Mouse (Mus musculus): ENCODE measurements around the gene Gm28510. TPM values are rescaled to one million over a fixed set of nuclear protein-coding genes. Genes with fewer than 3 reads are reported as not detected.
"Not testable (repeated sequence)": the region's sequence is repeated elsewhere in the genome, so short reads cannot be mapped to it uniquely, and the experiment has no call there.

Gene Gm28510
- total RNA-seq (2021), result not detected

GRCm38 (mm10) chrY:10412437-10412836 is at the start of gene Gm28510:
Gene Gm28510 (plus strand): TSS chrY:10412737.
- intact Hi-C loops (cut with DNase I); DNase-seq (ENCODE audit: extremely low spot score in 1 of 2, low spot score in 2 of 2): not testable (repeated sequence)

Other genes with a start within 250 kb of the Gm28510 start
- gene Gm20834, start 88.1 kb upstream of the Gm28510 start, total RNA-seq (2021), result not detected
- not detected for gene Gm20737, start 123.3 kb downstream of the Gm28510 start, total RNA-seq (2021)
- not detected for gene Gm21775, start 140.7 kb downstream of the Gm28510 start, total RNA-seq (2021)
- not detected for gene Gm21900, start 203.6 kb downstream of the Gm28510 start, total RNA-seq (2021)